Mouse (Mus musculus) spleen, postnatal 14 days (tissue): ENCODE data around the gene Il6ra.

Experiments
- DNase-seq, 2 experiments: peaks; one replicate each; pipeline ENCODE4 v3.0.0; 2021 to 2022; ENCODE audit warnings: low spot score in 2 of 2

The Il6ra gene

DNA sequence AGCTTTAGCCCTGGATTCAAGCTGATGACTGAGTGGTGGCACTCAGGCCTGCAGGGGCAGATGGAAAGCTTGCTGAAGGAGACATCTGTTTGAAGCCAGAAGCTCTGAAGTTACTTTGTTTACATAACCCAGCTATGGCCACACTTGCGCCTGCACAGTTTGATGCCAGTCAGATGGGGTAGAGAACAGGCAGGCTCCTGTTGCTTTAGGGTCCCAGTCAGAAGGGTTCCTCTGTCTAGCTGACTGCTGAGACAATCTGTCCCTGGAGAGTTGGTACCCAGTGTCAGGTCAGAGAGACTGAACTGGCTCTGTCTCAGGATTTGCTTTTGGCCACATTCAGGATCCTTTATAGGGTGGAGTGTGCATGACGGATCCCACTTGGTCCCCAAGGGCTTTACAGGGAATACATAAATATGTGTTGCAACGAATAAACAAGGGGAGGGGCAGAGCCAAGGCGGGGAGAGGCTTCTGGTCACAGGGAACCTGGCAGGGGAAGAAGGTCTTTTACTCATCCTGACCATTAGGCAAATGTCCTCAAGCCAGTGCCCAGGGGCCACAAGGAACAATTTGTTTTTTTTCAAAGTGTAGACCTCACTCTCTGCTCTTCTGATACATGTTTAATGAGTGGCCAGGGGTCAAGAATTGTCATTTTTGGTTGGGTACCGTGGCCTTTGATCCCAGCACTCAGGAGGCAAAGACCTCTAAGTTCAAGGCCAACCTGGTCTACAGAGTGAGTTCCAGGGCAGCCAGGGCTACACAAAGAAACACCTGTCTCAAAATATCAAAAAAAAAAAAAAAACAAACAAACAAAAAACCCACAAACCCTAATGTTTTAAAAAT is 3.1 kb downstream of the Il6ra start:
- no peak for DNase-seq

DNA sequence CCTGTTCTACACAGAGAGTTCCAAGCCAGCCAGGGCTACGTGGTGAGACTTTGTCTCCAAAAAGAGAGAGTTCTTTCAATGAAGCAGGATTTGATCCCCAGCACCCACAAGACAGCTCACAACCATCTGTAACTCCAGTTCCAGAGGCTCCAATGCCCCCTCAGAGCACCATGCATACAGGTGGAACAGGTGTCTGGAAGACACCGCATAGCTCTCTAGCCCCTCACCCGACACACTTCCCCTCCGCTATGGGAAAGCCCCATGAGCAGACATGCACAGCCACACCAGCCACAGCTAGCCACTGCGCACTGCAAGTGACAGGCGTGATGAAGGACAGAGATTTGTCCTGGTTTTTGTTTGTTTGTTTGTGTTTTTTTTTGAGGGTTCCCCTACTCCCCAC is 4.2 kb downstream of the Il6ra start:
- DNase-seq, result no peak

DNA sequence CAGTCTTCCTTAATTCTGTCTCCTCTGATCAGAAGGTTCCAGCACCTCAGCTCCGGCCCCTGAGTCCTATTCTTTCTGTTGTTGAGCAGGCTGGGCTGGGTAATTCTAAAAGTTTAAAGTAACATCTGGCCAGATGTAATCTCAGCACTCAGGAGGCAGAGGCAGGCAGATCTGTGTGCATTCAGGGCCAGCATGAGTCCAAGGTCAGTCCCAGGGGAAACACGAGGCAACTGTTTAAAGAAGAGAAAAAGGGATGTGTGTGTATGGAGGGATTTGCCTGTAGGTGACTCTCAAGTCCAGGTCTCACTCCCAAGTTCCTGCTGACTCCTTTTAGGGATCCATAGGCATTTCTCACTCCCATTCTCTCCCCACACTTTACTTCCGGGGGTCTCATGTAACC is 5.2 kb downstream of the Il6ra start:
- DNase-seq, result no peak

DNA sequence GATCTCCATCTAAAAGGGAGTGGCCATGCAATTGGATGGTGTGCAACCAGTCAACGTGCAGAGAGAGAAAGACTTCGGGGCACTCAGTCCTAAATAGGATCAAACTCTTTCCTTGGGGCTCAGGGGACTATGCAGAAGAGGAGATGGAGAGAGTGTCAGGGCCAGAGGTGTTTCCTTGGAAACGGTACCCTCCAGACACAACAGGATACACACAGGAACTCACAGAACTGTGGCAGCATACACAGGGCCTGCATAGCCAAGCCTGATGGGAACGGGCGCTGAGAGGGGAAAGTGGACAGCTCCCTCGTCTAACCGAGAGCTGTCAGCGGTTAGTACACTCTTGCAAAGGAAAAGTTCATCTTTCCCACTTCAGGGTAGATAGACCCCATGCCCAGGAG is 13.5 kb downstream of the Il6ra start:
- no peak for DNase-seq

DNA sequence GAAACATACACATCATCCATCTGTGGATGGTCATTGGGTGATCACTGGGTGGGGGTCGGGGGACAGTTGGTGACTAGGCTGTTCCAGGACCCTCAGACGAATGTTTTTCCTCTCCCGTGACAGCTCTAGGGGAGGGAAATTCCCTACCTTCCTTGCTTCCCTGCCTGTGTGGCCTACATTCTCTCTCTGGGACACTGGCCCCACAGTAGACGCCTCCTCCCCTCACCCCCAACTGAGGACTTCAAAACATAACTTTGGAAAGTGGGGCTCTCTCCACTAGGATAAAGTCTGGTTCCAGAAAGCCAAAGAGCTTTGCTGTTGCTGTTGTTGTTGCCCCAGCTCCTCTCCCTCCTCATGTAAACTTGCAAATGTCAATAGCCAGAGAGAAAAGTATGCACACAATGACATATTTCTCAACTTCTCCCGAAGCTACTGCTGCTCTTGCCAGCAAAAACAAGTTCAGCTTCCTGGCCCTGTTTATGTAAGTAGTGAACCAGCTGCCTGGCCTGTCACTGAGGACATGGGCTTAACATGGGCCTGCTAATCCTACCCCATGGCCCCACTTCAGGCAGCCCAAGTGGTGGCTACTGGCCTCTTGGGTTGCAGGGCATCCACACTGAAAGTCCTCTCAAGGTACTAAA is 14.0 kb downstream of the Il6ra start:
- DNase-seq, result no peak

DNA sequence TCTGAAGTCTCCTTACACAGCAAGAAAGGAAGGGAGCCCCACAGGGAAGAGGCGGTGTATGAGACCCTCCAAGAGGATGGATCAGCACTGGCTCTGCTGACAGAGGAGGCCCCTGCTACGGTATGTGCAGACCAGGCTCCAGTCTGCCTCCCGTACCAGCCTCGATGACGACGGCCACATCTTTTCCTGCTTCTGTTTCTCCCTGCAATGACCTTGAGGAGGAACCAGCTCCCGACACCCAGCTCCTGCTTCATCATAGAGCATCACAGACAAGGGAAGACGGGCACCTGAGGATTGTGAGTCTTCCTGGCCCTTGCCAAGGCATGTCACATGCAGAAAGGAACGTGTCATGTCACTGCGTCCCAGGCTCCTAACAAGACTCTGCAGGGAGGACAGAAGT is 15.0 kb downstream of the Il6ra start:
- DNase-seq, result no peak

DNA sequence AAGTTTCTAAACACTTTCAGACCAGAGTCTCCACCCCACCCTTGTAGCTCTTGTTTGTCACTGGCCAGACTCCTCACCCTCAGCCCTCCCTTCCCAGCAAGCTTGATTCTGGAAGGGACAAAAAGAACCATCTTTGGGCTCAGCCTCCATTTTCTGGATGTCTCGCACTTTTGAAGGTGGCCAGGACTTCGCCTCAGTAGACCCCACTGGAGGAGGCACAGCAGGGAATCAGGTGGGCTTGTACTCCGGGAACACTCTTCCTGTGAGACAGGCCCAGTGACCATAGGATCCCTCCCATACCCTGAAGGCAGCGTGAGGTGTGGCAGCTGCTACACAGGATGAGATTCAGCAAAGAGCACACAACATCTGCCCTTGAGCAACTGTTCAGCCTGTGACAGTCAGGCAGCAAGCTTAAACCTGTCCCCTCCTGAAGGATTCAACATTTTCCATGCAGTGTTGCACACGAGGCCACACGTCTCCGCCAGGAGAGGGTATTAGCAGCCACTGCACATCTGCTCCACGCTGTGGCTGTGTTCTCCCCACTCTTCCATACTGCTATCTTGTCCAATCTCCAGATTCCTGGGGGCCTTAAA is 15.7 kb downstream of the Il6ra start:
- DNase-seq, result no peak

DNA sequence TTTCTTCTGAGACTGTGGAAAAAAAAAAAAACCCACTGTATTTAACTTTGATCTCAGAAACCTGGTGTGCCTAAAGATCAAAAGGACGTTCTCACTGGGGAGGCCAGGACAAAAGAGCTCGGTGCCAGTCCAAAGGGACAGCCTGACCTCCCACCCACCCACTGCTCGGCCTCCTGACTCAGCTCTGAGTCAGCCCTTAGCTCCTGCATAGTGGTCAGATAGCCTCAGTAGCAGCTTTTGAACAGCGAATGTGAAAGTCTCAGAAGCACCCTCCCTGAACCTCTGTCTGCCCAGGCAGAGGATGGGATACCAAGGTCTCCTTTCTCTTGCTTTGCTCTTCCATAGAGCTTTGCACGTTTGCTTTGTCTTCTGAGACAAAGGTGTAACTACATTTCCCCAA is 16.4 kb downstream of the Il6ra start:
- DNase-seq, result no peak

DNA sequence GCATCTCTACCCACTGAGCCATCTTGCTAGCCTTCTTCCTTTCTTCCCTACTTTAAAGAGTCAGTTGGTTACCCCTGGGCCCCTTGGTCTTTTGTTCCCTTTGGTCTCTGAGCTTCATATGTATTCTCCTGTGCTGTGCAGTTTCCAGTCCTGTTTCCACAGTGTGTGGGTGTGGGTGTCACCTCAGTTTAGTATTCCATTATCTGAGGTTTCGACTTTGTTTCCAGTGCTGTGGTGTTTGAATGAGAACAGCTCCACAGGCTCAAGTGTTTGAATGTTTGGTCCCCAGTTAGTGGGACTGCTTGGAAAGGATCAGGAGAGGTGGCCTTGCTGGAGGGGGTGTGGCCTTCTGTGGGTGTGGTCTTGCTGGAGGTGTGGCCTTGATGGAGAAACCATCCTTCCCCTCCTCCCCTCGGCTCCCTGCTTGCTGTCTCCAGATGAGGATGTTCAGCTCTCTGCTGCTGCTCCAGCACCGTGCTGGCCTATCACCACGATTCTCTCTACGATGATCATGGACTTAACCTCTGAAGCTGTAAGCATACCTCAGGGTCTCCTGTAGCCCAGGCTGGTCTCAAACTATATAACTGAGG is 20.4 kb downstream of the Il6ra start:
- no peak for DNase-seq

DNA sequence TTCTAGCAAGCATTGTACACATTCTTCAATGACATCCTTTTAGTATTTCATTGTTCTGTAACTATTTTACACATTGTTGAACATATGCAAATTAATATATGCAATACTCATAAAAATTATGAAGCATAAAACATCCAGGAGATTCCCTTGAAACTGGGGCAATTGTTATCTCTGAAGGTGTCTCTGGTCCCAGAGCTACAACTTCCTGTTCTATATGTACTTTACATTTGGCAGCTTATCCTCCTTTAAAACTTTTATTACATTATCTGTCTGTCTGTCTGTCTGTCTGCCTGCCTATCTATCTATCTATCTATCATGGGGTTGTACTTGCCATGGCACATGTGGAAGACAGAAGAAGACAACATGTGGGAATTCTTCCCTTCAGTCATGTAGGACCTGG is 21.3 kb downstream of the Il6ra start:
- DNase-seq, result no peak

DNA sequence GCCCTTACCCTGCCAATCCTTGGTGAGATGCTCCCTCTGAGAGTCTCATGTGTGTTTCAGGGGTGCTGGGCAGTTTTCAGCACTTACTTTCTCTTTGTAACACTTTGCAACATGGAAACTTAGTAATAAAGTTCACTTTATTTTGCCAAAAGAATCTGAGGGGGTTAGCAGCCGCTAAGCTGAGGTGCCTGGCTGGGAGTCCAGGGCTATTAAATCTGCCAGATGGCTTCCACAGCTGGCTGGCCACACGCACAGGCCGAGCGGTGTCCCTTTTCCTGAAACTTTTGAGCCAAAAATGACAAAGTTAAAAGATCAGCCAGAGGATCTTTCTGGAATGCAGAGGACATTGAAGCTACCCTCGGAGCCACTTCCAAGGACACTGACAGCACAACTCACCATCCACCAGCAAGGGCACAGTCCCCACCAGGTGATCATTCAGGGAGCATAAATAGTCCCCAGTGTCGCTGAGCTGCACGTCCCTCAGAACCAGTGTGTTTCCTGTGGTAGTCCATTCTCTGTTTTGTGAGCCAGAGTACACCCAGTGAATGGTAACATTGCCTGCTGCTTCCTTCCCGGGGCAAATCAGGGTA is 23.1 kb downstream of the Il6ra start:
- no peak for DNase-seq

DNA sequence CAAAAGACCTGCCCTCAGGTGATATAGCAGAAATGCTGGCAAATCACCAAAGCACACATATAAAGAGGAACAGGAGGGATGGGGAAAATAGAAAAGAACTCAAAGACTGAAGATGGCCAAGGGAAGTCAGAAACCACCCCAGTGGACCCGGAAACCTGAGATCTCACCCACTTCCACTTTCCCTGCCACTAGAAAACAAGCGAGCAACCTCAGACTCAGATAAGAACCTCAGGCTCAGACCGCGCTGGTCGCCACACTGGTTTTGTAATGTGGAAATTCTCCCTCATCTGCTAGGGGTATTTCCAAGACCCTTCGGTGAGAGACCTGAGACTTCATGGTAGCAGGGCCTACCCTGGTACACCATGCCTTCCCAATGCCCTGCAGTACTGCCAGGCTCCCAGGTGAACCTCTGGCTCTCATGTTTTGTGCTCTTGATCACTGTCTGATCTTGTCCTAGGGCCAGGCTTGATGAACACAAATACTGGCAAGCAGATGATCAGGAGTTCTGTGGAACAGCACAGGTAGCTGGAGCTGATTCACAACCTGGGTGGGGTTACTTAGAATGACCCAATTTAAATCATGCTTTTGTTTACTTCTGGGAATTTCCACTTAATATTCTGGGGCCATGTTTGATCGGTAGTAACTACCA is 25.3 kb downstream of the Il6ra start:
- DNase-seq, result no peak

DNA sequence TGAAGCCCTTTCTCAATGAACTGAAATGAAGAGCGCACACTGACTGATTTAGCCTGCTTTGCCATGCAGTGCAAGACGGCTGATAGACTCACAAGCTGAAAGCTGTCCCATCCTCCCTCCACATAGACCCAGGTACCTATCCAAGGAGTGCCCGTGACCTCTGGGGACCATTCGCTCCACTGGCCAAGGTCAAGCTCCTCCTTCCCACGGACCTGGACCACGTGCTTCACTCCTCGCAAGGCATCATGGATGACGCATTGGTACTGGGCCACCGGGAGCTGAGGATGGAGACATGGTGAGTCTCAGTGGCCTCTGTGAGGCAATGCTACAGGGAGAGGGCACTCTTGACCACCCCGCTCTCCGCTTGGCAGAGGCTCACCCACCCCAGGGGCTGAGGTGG is 27.2 kb downstream of the Il6ra start:
- DNase-seq, result no peak

DNA sequence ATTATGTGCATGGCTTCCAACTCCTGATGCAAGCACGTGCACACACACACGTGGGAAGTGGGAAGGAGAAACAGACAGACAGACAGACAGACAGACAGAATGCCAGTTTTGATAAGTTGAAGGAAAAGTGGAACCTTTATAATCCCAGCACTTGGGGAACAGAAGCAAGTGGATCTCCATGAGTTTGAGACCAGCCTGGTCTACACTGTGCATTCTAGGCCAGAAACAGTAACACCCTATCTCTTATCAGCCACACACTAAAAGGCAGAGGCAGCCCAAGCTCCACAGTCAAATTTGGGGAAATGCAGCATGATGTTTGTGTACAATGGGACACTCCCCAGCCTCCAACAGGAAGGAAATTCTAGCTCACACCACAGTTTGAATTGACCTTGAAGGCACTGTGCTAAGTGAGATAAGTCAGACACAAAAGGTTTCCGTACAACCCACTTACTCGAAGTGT is 29.4 kb downstream of the Il6ra start:
- no peak for DNase-seq

DNA sequence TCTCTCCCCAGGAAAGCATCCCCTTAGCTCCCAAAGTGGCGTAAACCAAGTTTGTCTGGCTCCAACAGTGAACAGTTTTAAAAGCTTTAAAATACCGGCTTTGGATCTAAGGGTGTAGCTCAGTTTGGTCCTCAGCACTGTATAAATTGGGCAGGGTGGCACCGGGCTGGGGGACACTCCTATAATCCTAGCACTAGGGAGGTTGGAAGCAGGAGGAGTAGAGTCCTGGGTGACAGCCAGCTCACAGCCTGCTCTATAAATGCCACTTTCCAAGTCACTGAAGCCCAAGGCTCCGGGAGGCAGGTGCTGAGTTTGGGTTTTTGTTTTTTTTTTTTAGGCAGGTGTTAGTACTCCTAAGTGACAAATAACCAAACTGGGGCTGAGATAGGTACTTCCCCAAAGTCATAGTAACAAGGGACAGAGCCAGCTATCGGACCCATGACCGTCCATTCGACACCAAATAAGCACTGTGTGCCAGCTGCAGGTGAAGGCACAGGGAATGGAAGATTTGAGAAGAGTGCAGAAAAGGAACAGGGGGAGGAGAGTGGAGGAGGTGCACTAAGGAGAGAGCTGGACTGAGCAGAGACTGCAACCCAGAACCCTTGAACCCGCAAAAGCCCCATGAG is 30.3 kb downstream of the Il6ra start:
- no peak for DNase-seq

DNA sequence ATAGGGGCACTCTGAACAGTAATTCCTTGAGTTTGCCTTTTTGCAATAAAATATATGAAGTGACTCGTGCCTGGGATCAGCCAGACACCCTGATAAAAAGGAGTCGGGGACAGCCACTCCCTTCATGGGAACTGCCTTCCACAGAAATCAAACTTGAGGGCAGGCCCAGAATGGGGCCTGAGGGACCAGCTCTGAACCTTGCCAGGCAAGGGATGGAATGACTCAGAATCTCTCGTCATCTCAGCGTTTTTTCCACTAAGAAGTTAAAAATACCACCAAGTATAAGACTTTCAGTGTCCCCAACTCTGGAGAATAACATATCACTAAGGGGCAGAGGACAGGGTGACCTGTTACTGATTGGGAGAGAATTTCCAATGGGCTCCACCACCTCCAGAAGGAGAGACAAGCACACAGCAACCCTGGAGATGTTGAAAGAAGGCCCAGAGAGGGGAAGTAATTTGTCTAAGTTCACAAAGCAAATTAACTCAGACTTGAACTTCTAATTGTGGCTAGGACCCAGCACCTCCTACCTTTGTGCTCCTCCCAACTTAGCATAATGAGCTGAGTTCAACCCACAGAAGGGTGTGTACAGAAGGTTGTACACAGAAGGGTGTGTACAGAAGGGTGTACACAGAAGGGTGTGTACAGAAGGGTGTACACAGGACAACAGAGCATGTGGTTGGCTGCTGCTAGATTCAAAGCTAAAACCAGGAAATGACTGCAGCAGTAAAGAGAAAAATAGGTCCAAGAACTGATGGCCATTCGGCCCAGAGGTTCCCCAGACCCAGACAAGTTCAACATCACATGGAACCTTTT is 32.8 kb downstream of the Il6ra start:
- no peak for DNase-seq

DNA sequence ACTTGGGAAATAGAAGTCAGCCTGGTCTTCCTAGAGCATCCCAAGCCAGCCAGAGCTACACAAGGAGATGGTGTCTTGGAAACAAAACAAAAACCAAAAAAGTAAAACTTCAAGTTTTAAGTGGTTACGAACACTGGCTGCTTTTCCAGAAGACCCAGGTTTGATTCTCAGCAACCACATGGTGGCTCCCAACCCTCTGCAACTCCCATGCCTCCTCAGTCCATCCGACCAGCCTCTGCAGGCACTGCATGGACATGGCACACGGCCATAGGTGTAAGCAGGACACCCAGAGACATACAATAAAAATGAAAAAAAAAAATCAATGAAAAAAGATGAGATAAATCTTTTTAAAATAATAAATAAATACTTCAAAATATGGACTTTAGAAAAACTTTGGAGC is 33.7 kb downstream of the Il6ra start:
- DNase-seq, result no peak

DNA sequence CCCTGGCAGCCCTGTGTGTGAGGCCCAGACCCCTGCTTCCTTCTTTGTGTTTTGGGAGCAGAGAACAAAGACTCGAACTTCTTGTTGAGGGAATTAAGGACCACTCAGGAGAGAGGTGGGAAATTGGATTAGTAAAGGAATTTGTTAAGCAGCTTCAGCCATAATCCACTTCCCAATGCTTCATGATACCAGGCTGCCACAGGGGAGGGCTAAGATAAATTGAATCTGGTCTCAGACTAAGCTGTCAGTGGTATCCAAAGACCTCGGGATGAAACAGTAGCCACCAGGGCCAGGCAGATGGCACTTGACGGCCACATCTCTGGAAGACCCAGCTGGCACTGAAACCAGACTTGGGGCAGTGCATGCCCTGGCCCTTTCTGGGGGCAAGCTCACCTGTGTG is 34.5 kb downstream of the Il6ra start:
- DNase-seq, result no peak

DNA sequence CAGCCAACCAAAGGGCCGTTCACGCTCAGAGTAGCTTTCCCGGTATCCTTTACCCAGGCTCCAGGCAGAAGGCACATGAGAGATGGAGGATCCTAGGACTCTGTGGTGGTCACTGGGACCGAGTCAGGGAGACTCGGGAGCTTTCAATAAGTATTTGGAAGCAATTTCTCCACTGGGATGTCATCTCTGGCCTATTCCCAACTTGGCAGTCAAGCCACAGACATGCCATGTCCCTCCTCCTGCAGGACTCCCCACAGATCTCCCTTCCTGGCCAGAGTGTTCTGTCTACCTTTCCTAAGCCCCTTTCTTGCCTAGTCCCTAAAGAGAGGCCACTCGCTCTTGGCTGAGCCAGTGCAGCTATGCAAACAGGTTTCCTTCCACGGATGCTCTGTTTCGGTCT is 35.9 kb downstream of the Il6ra start:
- DNase-seq, result no peak

DNA sequence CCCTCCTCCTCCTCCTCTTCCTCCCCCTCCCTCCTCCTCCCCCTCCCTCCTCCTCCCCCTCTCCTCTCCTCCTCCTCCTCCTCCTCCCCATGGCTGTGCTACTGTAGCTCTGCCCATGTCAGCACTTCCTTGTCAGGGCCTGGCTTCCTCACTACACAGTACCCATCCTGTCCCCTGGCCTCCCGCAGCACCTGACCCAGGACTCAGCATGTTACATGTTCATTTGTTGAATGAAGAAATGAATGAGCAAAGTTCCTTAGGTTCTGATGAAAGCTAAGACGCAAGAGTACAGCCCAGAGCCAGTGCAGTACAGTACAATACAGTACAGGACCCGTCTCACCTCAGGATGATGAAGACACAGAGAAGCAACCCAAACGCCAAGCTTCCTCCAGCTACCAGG is 36.5 kb downstream of the Il6ra start:
- no peak for DNase-seq

DNA sequence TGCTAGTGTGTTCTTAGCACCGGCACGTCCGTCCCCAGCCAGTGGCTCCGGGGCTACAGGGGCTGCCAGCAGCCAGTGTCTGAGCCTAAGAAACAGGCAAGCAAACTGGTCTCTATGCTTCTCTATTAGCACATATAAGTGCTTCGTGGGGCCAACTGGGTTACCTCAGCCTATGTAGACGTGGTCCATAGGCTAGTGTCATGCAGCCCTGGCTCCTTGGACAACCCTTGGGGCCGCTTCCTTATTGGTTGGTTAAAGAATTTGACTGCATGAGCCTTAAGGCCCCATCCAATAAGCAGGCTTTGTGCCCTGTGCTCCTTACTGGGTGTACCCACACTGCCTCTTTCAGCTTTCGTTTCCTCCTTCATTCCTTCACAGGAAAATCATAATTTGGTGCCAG is 37.2 kb downstream of the Il6ra start:
- no peak for DNase-seq
